Mouse (Mus musculus) heart, postnatal 0 days (tissue): ENCODE results near the gene Slc22a23. TPM values are rescaled to one million over a fixed set of nuclear protein-coding genes. Genes with fewer than 3 reads are reported as not detected.
"Not testable (repeated sequence)": the region's sequence is repeated elsewhere in the genome, so short reads cannot be mapped to it uniquely, and the experiment has no call there.

Source experiments
- ATAC-seq: fragments of 200-750 bp; cut with Nextera tagmentation; 2 replicates; pipeline ENCODE4 v1.8.0; 2017; ENCODE audit warnings: low read depth, moderate number of reproducible peaks, moderate library complexity; ENCODE audit not compliant: insufficient read depth
- DNase-seq: peaks from one replicate; pipeline ENCODE4 v3.0.0-alpha.2; 2016; ENCODE audit warnings: low spot score
- H3K27ac ChIP-seq: fragments of 300-500 bp; sonication (generic); 2 replicates; pipeline ENCODE4 v1.5.1; 2014; ENCODE audit warnings: low read depth, mild to moderate bottlenecking
- H3K27me3 ChIP-seq: fragments of 300-500 bp; sonication (generic); 2 replicates; pipeline ENCODE4 v1.6.1; 2014; ENCODE audit warnings: low read length, mixed read lengths; ENCODE audit not compliant: control insufficient read depth, insufficient read depth
- H3K36me3 ChIP-seq: fragments of 300-500 bp; sonication (generic); replicated peaks from 2 replicates; pipeline ENCODE4 v1.6.1; 2014; ENCODE audit warnings: low read length, mixed read lengths; ENCODE audit not compliant: control insufficient read depth, insufficient read depth
- H3K4me1 ChIP-seq: fragments of 300-500 bp; sonication (generic); 2 replicates; pipeline ENCODE4 v1.6.1; 2014; ENCODE audit warnings: antibody characterized with exemption; ENCODE audit not compliant: control insufficient read depth, insufficient read depth
- H3K4me2 ChIP-seq: fragments of 300-500 bp; sonication (generic); 2 replicates; pipeline ENCODE4 v1.6.1; 2014; ENCODE audit warnings: low read depth, mild to moderate bottlenecking, low read length, moderate library complexity
- H3K4me3 ChIP-seq: fragments of 300-500 bp; sonication (generic); 2 replicates; pipeline ENCODE4 v1.5.1; 2014; ENCODE audit warnings: low read depth, low read length
- H3K9ac ChIP-seq: fragments of 300-500 bp; sonication (generic); replicated peaks from 2 replicates; pipeline ENCODE4 v1.6.1; 2014; ENCODE audit warnings: low read depth, low read length, mixed read lengths
- H3K9me3 ChIP-seq: fragments of 300-500 bp; sonication (generic); replicated peaks from 2 replicates; pipeline ENCODE4 v1.6.1; 2016; ENCODE audit warnings: low read length; ENCODE audit not compliant: control insufficient read depth
- CTCF ChIP-seq: IDR thresholded peaks from 2 replicates; pipeline ENCODE4 v1.5.1; 2016; ENCODE audit warnings: antibody characterized with exemption, control low read depth, low read depth
- EP300 ChIP-seq: IDR thresholded peaks from 2 replicates; pipeline ENCODE4 v1.6.1; 2016; ENCODE audit warnings: antibody characterized with exemption, low read depth
- WGBS: fragments of 180-500 bp; shearing (Covaris S2); extraction: QIAGEN DNeasy Blood & Tissue Kit; methylation state at CpG from one replicate; pipeline ENCODE4 v1.1.7; 2014; 5-methylcytosine and 5-hydroxymethylcytosine counted together
- polyA plus RNA-seq: library from polyadenylated mRNA; unstranded; fragments of >200 nt; fragmentation: Nextera tagmentation; extraction: Ambion mirVana; gene quantifications from 2 replicates; pipeline ENCODE4 v1.2.1, GENCODE M21; 2015
- total RNA-seq: library from RNA; depleted of rRNA; stranded (reverse); fragments of >200 nt; gene quantifications from 2 replicates; pipeline ENCODE4 v1.2.3, GENCODE M21; 2014; ENCODE audit warnings: low replicate concordance; rRNA removed

The Slc22a23 gene
- 13.9 and 18.9 TPM in 2 replicates for total RNA-seq
- polyA plus RNA-seq = 1.4 and 1.5 TPM in 2 replicates

DNA sequence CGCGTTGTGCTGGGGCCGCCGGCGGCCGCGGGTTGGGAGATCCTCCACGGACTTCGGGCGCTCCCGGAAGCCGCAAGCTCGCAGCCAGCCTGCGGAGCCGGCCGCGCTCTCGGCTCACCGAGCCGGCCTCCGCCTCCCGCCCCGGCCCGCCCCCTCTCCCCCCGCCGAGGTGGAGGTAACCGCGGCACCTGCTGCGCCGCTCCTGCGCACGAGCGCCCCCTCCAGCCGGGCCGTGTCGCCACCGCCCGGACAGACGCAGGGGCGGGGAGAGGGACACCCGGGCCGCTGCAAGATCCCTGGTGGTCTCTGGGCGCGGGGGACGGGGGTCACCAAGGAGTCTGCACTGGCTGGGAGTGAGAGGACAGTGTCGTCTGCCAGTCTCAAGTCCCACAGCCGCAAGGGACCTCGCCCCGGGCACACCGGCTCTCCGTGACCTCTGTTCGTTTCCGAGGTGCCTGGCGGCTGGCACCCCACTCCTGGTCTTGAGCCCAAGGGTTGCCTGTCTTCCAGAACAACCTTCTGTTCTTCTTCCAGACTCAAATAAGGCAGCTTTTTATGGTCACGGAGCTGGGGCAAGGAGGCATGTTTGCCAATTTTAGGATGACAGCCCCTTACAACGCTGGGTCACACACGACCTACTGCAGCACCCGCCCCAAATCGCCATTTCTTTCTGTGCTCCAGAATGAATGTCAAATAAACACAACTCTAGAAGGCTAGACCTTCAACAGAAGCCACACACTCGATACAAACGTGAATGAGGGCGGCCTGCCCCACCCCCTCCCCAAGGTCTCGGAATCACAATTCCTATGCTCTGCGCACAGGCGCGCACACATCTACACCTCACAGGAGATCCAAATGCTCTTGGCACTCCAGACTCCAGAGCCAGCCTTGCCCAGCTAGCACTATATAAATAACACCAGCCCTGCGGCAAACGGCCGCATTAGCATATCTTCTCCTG, at the start of gene Slc22a23:
TSS of gene Slc22a23 (minus strand) at position 55 of the 958 bp plus-strand sequence.
- peak within 1 kb of the TSS; percentile 64 for H3K9ac ChIP-seq
- 0 out of 2 replicates have a peak, but pooled peaks cover 4% of the 10 kb centered on the region for H3K27me3 ChIP-seq
- DNase-seq (peak; percentile 68), ATAC-seq (peak; percentile 82)
- WGBS = 1% methylated on average over 50 of the region's 69 CpGs
- H3K27ac ChIP-seq = peak within 1 kb of the TSS; percentile 86
- TF ChIP-seq CTCF (peak; percentile 60), EP300 (no peak)
- H3K4me3 ChIP-seq = peak within 1 kb of the TSS; percentile 89
- peaks cover 28% of the 10 kb centered on the region; the same call in 1 of the 2 replicates for H3K4me1 ChIP-seq
- H3K4me2 ChIP-seq = peak within 1 kb of the TSS; percentile 87
- no peaks in the 10 kb centered on the region for H3K36me3 ChIP-seq
- H3K9me3 ChIP-seq = no peaks in the 10 kb centered on the region

DNA sequence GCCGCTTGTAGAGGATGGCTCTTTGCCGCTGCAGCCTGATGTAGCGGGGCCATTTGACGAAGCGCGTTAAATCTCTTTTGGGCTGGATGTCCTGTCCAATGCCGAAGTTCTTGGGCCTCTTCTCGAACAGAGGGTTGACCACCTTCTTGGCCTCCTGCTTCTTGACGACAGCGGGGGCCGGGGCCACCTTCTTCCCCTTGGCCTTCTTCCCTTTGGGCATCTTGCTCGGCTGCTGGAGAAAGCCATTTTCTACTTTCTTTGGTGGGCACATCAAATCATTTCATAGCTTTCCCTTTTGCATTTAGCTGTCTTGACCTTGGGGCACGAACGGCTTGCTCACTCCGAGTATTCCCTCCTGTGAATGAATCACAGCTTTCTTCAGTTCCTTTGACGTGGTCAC, 49.3 kb upstream of the Slc22a23 start:
- H3K4me3 ChIP-seq, DNase-seq, H3K36me3 ChIP-seq, H3K4me2 ChIP-seq, H3K9ac ChIP-seq, H3K27me3 ChIP-seq, H3K9me3 ChIP-seq, H3K4me1 ChIP-seq, H3K27ac ChIP-seq, ATAC-seq: not testable (repeated sequence)
- 84% methylated on average over 11 of the region's 16 CpGs for WGBS

DNA sequence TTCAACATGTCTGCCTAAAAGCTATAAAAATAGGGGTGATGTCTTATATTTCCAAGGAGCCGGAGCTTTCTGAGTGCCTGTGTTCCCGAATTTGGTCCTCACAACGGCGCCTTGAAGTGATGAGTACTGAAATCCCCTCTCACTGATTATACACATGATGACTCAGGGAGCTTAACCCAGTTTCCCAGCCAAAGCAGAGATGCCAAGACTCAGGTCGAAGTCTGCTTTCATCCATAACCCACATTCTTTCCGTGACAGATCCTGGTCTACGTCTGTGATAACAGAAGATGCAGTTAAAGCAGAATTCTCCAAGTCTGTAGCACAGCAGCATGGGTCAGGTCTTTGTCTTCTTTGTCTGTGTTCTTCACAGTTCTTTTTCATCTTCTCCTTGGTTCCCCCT, 47.4 kb upstream of the Slc22a23 start:
- H3K27me3 ChIP-seq = no peaks in the 10 kb centered on the region

DNA sequence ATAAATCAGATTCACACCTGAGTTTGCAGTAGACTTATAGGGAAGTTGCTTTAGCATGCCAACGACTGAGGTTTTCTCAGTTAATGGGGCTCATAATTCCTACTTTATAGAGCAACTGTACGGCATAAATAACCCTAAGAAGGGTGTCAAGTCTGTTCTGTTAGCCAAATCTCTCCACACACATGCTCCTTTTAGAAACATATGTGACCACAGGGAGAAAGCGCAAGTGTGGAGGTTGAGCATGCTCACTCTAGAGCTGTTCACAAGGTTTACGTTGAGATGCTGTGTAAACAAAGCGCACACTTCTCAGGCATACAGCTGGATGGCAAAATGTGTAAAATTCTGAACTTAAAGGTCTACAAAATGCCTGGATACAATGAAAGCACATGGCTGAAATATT, 43.2 kb upstream of the Slc22a23 start:
- H3K9me3 ChIP-seq = no peaks in the 10 kb centered on the region
- H3K36me3 ChIP-seq = no peaks in the 10 kb centered on the region
- ATAC-seq = no peak
- H3K4me3 ChIP-seq = no peak overlapping the region
- no peak for DNase-seq
- H3K4me2 ChIP-seq = no peak overlapping the region
- 91% methylated on average over 5 of the region's 5 CpGs for WGBS
- H3K27me3 ChIP-seq = no peaks in the 10 kb centered on the region
- no peaks in the 10 kb centered on the region for H3K4me1 ChIP-seq
- H3K27ac ChIP-seq = no peak overlapping the region
- TF ChIP-seq CTCF = no peak
- TF ChIP-seq EP300 = no peak
- no peak overlapping the region for H3K9ac ChIP-seq

More for the DNA sequence above, 47.4 kb upstream of the Slc22a23 start:
- DNase-seq (no peak), ATAC-seq (no peak)
- H3K27ac ChIP-seq = no peak overlapping the region
- no peaks in the 10 kb centered on the region for H3K36me3 ChIP-seq
- H3K4me1 ChIP-seq = no peaks in the 10 kb centered on the region
- 25% methylated on average over 7 of the region's 7 CpGs for WGBS
- no peak for TF ChIP-seq EP300
- TF ChIP-seq CTCF = no peak
- H3K4me3 ChIP-seq = no peak overlapping the region
- no peak overlapping the region for H3K4me2 ChIP-seq
- no peak overlapping the region for H3K9ac ChIP-seq
- no peaks in the 10 kb centered on the region for H3K9me3 ChIP-seq

DNA sequence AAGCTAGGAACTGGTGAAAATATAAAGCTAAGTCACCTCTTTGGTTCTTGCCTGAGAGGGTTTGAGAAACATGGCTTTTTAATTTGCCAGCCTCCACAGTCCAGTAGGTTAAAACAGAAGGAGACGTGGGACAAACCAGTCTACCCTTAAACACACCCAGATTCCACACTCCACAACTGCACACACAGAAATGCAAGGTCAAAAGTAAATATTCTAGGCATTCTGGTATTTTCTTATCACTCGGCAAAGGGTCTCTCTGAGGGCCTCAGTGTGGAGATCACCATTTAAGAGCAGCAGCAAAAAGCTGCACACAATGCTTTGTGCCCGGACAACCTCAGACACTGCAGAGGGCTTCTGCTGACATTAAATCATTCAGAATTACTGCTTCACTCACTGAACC, 38.4 kb upstream of the Slc22a23 start:
- H3K27ac ChIP-seq = no peak overlapping the region
- H3K4me2 ChIP-seq = no peak overlapping the region
- 36% methylated on average over 3 of the region's 3 CpGs for WGBS
- no peaks in the 10 kb centered on the region for H3K9me3 ChIP-seq
- H3K9ac ChIP-seq = no peak overlapping the region
- ATAC-seq = no peak
- H3K4me3 ChIP-seq = no peak overlapping the region
- DNase-seq = no peak
- TF ChIP-seq CTCF (no peak), EP300 (no peak)
- no peaks in the 10 kb centered on the region for H3K36me3 ChIP-seq
- H3K4me1 ChIP-seq = no peaks in the 10 kb centered on the region
- H3K27me3 ChIP-seq = no peaks in the 10 kb centered on the region
